Mouse (Mus musculus) spleen, adult 18-20 months (tissue): Measurements from ENCODE around the gene Add1.

Experiments used
- DNase-seq, 2 experiments: peaks; one replicate each; pipeline ENCODE4 v3.0.0; 2022; ENCODE audit warnings: mixed read lengths in 2 of 2

Add1 gene

GRCm38 (mm10) chr5:34573268-34574221, at the start of gene Add1:
Gene Add1 (plus strand): TSS chr5:34573664.
- DNase-seq = peak; percentile 95 to 96

GRCm38 (mm10) chr5:34523958-34524485, 49.4 kb upstream of the Add1 start:
- DNase-seq = peak; percentile 44 to 45

DNA sequence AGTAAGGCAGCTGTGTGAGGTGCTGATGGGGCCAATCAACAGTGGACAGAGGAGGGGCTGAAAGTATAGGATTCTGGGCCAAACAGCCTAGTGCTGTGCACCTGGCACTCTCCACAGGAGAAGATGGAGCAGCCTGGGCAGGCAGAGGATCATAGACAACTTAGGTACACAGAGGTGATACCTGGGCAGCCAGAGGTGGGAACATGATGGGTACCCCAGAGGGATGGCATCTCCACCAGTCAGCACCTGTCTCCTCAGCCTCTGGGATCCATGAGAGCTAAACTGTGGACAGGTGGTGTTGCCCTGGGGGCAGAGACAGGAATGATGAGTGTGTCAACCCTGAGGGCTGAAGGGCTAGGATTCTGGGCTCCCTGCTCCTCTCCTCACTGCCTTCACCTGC, 49.0 kb upstream of the Add1 start:
- DNase-seq = no peak

- DNase-seq = peak; percentile 98 to 100
Observed at GRCm38 (mm10) chr5:34525663-34526476, 47.6 kb upstream of the Add1 start, which contains the start of gene Sh3bp2. Gene Sh3bp2 (plus strand): TSS chr5:34525838.

DNA sequence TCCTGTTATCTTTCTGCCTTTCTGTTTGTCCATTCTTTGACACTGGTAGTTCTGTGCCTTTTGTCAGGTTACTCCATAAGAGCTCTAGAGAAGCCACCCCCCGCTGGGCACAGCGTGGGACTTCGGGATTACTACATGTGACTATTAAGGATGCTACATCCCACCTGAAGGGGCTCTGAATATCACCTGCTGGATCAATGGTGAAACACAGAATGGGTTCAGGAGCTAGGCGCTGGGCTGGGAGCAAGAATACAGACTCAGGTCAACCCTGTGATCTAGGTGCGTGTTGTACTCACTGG, 47.0 kb upstream of the Add1 start:
- DNase-seq = no peak

DNA sequence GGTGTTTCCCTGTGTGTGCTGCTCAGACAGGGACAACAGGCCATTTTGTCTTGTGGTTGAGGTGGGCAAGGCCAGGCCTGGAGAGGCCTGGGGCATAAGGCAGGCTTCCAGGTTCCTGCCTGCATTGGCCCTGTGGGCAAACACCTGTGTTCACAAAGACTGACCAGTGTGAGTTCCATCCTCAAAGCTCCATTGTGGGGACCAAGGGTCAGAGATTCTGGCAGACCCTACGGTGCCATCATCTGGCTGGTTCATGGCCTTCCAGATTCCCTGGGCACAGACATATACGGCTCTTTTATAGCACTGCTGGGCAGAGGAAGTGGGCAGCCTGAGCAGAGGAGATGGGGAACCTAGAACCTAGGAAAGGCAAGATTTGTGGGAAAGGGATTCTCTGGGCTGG, 46.1 kb upstream of the Add1 start:
- DNase-seq = no peak

DNA sequence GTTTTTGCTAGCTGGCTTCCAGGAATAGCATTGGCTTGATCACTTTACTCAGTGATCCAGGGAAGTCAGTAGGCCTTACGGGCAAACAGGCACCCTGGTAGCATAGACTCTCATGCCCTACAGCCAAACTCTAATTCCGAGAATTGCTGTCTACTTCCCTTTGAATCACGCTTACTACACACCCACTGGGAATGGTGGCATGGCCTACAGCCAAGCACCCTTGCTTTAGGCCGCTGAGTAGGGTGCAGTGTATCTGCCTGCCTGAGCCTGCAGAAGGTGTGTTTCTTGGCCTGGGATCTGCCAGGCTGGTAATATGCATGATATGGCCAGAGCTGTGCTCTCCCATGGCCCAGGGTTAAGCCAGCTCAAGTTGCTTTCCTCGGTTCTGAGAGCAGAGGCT, 44.7 kb upstream of the Add1 start:
- no peak for DNase-seq

DNA sequence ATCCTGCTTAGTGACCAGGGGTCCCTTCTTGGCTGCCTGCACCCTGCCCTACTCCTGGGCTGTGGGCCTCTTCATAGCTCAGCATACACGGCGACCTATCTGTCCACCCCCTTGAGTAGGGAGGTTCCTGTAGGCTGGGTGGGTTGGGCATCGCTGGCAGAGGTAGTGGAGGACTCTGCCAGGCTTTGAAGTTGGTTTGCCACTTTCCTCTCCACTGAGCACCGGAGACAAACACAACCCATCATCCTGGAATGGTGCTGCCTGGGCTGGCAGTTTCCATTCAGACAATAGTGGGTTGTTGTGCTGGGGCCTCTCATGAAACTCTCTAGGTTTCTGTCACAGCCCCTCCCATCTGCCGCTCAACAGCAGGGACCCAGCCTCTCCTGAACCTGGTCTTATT, 43.3 kb upstream of the Add1 start:
- DNase-seq = no peak

DNA sequence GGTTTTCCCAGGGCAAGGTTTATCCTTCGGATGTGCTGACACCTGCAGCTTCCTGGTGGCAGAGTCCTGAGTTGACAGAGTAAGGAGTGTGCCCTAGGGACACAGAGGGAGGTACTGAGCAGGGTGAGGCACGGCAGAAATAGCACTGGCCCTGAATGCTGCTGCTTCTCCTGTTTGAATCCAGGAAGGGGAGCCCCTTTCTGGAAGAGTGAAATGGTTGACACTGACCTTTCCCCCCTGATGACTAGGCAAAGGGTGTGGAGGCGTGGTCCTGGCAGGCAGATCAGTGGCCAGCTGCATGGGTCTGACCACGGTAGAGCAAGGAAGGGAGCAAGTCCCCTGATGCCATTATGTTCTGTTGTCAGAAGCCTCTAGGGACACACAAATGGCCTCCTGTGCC, 42.8 kb upstream of the Add1 start:
- DNase-seq = no peak

DNA sequence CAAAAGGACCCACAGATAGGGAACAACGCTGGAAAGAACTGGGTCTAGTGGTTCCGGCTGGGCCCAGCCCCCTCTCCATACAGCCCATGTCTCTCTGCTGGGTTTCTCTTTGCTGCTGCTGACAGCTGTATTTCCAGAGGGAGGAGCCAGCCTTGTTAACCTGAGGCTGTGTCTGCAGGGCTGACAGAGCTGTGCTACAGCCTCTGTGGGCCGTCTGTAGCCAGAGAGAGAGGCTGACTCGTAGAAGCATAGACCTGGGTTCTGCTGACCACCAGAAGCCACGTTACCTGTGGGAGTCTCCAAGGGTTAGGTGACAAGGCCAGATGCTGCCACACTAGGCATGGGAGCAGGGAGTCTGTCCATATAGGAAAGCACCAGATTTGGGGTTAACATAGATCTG, 40.4 kb upstream of the Add1 start:
- no peak for DNase-seq

GRCm38 (mm10) chr5:34533820-34534219, 39.6 kb upstream of the Add1 start:
- DNase-seq = peak in 1 of 2 experiments; percentile 9

- peak in 1 of 2 experiments; percentile 3 for DNase-seq
Observed at GRCm38 (mm10) chr5:34534776-34535581, 38.5 kb upstream of the Add1 start.

- DNase-seq = no peak
Observed at GRCm38 (mm10) chr5:34535831-34536230, 37.6 kb upstream of the Add1 start.

GRCm38 (mm10) chr5:34538079-34538478, 35.4 kb upstream of the Add1 start:
- DNase-seq = peak in 1 of 2 experiments; percentile 57

DNA sequence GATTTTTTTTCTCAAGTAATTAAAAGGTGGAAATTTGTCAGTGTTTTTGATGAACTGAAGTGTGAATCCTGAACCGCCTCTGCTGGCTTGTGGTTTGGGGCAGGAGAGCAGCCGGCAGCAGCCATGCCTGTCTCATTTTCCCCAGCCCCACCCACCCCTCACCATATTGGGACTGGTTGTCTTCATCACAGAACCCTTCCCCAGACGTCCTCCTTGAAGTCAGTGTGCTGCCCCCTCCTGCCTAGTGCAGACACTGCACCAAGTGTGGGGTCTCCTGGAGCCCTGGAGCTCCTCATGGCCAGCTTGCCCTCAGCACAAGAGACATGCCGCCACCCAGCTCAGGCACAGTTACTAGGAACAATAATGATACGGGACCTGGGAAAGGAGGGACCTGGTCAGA, 34.9 kb upstream of the Add1 start:
- peak; percentile 81 for DNase-seq

- peak in 1 of 2 experiments; percentile 38 for DNase-seq
Observed at GRCm38 (mm10) chr5:34539121-34539520, 34.3 kb upstream of the Add1 start.

GRCm38 (mm10) chr5:34542166-34542565, 31.3 kb upstream of the Add1 start:
- no peak for DNase-seq

- peak; percentile 49 to 58 for DNase-seq
Observed at GRCm38 (mm10) chr5:34543114-34543513, 30.4 kb upstream of the Add1 start.

DNA sequence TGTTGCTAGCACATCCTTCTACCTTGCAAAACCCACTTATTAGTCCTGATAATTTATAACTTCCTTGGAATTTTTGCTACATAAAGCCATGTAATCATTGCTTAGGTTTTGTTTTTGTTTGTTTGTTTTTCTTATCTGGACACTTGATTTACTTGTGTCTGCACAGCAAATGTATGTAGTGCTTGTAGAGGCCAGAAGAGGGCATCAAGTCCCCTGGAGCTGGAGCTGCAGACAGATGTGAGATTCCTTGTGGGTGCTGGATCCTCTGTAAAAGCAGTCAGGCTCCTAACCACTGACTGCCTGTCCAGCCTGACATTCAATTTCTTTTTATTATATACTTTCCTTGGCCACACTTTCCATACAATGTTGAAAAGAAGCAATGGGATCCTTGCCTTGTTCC, 26.1 kb upstream of the Add1 start:
- DNase-seq = no peak

DNA sequence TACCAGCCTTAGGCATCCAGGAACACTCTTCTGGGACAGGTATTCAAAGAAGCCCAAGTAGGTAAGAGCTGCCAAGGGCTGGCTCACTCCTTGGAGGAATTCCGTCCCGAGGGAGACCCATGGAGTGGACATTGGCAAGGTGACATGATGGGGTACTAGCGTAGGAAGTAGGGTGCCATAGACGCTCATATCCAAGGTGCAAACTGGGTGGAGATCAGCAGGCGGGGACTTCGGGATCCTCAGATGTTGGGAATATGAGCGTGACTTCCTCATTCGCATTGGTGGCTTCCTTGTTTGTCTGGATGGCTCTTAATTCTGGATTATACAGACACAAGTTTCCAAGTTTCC, 24.4 kb upstream of the Add1 start:
- no peak for DNase-seq

DNA sequence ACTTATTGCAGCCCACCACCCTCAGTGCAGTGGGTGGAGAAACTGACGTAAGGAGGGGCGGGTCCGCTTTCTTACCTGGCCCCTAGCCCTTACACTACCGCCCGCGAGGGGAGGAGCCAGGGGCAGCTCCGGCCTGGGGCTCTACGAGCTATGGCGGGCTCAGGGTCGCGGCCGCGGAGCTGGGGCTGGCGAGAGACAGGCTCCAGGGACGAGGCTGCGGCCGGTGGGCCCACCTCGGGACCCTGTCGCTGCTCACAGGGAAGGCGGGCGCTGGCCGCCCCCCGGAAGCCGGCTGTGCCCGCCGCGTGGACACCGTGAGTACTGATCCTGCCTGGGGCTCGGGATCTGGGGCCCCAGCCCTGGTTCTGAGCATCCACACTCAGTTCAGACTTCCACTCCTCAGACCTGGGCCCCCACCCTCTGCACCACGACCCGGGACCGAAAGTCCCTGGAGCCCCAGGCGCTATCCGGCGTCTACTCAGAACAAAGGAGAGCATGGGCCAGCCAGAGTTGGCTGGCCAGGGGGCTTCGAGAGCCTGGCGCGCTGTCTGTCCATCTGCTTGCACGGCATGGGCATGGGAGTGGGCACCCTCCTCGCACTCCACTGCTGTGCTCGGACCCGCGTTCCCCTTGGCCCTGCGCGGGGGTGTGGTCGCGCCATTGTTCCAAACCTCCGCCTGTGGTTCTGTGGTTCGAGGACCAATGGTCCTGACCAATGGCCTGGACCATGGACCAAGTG, 23.8 kb upstream of the Add1 start:
- DNase-seq = no peak

DNA sequence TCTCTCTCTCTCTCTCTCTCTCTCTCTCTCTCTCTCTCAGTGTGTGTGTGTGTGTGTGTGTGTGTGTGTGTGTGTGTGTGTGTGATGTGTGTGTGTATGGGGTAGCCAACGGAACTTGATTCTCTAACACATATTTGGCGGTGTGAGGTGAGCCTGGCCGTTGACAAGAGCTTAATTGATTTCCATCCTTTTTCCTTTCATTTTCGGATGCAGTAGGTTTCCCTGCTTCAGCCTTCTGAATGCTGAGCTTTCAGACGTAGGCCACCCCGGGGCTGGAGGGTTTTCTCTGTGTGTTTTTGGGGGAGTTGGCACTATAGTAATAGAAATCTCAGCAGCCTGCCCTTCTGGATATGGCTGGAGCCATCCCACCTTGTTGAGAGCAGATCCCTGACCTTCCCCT, 23.2 kb upstream of the Add1 start:
- no peak for DNase-seq
